Mouse (Mus musculus): ENCODE results near the gene Gramd2. TPM values are rescaled to one million over a fixed set of nuclear protein-coding genes. Genes with fewer than 3 reads are reported as not detected.
A peak's percentile ranks its signal among the peaks of the same experiment; 100 is the strongest.
"Not testable (repeated sequence)": the region's sequence is repeated elsewhere in the genome, so short reads cannot be mapped to it uniquely, and the experiment has no call there.

Gene Gramd2
- total RNA-seq, 2 experiments from 2014 or later, result 12.8 to 14.7 TPM

GRCm38 (mm10) chr9:59718237-59718636 is 38.3 kb downstream of the Gramd2 start:
- no peak for DNase-seq (ENCODE audit: low spot score in 2 of 2)

- no peak for DNase-seq (ENCODE audit: low spot score in 2 of 2)
Observed at GRCm38 (mm10) chr9:59721144-59721543, 41.2 kb downstream of the Gramd2 start.

DNA sequence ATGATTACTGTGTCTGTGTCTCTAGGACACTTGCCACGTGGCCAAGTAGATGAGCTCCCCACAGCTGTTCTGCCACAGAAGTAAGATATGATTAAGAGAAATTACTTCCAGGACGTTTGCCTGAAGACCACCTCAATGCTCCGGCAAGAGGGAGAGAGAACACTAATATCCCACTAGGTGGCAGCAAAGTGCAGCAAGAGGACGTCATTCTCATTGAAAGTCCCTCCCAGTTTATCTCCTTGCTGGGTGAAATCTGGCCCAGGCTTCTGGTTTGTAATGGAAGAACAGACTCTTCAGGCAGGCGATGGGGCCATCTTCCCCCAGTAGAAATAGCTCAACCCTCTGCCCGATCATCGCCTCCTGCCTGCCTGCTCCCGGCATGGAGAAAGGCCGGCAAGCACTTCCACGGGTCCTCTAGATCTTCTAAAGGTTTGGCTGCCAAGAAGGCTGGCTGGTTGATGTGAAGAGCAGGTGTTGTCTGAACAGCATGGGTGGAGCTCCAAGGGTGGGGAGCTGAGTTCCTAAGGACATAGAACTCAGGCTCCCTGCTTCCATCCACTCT is 43.2 kb downstream of the Gramd2 start:
- DNase-seq (ENCODE audit: low spot score in 2 of 2), result peak; percentile 72 to 77

DNA sequence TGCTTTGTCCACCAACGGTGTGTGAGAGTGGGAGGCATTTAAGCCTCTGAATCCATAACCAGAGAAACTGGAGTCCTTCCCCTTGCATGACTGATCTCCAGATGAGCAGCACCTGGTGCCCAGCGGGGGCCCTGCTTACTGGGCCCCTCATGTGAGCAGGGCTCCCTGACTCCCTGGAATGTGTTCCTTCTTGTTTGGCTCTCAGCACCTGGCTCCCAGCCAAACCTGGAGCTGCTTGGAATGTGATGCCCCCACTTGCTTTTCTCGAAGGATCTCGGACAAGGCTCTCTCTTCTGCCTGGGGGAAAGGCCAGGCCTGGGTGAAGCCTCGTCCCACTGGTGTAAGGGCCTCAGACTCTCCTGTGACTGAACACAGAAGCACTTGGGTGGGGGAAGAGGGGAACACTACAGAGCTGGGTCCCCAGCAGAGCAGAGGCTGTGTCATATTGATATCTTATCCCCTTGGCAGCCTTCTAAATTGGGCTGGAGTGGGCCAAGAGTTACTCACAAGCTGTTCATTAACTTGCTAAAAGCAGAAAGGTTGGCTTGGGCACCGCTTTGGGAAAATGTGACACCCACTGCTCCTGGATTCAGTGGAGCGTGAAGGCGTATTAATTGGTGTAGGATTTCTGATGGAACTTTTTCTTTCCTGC is 44.0 kb downstream of the Gramd2 start:
- peak; percentile 44 to 52 for DNase-seq (ENCODE audit: low spot score in 2 of 2)

DNA sequence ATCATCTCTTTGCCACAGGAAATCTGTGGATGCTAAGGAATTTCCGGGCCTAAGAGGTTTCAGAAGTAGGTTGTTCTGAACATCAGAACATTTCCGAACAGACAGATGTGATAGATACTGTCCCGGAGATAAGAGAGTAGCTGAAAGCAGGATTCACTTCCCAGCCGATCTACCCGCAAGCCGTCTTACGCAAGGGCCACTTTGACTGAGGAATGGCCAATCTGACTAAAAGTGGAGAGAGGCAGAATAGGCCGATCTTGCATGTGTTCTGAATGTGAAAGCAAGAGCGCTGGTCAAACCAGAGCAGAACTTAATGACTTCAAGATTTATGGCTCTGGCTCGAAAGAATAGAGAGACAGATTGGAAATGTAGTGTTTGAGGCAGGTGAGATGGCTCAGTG is 45.6 kb downstream of the Gramd2 start:
- DNase-seq (ENCODE audit: low spot score in 2 of 2), result no peak

DNA sequence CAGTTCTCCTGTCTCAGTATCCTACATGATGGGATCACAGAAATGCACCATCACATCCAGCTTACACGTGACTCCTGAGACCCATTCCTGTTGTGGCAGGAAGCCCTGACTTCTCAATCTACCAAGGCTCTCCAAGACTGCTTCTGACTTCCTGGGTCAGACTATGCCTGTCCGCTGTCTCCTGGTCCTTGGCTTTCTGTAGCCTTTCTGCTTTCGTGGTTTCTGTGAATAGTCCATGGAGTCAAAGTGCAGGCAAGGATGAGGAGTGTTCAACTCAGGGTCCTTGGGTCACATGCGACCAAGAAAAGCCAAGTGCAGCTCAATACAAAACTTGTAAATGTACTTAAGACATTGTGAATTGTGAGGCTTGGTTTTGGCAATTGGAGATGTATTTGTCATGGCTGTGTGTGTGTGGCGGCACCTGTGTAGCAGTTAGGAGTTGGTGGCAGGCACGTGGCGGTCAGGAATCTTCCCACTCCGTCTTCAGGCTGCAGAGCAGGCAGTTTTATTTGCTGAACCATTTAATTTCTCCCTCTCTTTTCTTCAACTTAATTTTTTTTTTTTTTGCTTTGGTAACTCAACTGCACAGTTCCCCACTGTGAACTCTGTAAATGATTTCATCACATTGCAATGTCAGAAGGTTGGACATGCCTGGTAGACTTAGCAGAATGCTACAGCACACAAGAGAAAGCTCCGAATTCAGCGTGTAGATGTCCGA is 47.8 kb downstream of the Gramd2 start:
- DNase-seq (ENCODE audit: low spot score in 2 of 2), result no peak

DNA sequence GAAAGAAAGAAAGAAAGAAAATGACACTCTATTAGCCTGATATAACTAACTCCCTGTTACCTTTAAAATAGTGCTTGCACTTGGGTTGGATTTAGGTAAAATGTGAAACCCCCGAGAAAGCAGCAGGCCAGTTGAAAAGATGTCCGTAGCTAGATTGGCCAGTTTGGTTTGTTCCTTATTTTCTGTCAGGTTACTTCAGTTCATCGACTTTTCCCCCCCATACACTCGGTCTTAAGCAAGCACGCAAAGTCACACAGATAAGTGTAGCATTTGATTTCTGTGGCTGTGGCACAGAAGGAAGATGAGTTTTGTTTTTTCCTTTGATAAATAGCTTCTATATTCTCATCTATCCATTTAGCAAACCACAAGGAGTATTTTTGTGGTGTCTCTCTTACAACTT is 51.2 kb downstream of the Gramd2 start:
- no peak for DNase-seq (ENCODE audit: low spot score in 2 of 2)

DNA sequence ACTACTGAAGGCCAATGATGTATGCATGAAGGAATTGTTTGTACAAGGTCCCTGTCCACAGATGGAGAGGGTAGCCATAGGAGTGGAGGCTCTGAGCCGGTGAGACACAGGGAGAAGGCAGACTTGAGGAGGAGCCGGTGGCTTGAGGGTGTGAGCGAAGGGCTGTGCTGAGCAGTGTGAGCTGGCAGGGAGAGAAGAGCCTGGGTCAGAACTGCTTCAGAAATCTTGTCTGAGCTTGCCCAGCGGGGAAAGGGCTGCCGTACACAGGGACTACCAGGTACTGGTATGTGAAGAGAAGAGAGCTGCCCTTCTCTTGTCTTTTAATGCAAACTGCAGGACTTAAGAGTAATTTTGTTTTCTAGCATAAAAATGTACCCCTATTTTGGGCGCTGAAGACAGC is 53.1 kb downstream of the Gramd2 start:
- DNase-seq (ENCODE audit: low spot score in 2 of 2), result no peak

- no peak for DNase-seq (ENCODE audit: low spot score in 2 of 2)
Observed at GRCm38 (mm10) chr9:59735394-59735793, 55.5 kb downstream of the Gramd2 start.

- no peak for DNase-seq (ENCODE audit: low spot score in 2 of 2)
Observed at GRCm38 (mm10) chr9:59740593-59740992, 60.6 kb downstream of the Gramd2 start.

GRCm38 (mm10) chr9:59743903-59744302 is 64.0 kb downstream of the Gramd2 start:
- no peak for DNase-seq (ENCODE audit: low spot score in 2 of 2)

GRCm38 (mm10) chr9:59748387-59748786 is 68.4 kb downstream of the Gramd2 start:
- no peak for DNase-seq (ENCODE audit: low spot score in 2 of 2)

DNA sequence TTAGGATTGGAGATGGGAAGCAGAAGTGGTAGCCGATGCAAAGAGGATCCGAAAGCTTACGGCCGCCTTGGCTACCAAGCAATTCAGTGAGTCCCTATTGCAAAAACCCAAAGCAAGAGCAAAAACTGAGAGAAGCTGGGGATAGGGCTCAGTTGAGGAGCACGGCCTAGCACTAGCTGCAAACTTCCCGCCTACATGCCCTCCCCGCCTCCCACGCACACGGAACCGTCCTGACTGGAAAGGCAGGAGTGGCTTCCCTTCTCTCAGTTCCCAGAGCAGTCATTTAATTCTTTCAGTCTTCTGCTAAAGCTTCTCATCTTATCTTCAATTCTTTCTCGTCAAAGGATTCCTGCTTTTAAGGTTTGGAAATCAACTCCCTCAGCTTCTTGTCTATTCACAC is 69.0 kb downstream of the Gramd2 start:
- DNase-seq (ENCODE audit: low spot score in 2 of 2), result peak in 1 of 2 experiments; percentile 15

DNA sequence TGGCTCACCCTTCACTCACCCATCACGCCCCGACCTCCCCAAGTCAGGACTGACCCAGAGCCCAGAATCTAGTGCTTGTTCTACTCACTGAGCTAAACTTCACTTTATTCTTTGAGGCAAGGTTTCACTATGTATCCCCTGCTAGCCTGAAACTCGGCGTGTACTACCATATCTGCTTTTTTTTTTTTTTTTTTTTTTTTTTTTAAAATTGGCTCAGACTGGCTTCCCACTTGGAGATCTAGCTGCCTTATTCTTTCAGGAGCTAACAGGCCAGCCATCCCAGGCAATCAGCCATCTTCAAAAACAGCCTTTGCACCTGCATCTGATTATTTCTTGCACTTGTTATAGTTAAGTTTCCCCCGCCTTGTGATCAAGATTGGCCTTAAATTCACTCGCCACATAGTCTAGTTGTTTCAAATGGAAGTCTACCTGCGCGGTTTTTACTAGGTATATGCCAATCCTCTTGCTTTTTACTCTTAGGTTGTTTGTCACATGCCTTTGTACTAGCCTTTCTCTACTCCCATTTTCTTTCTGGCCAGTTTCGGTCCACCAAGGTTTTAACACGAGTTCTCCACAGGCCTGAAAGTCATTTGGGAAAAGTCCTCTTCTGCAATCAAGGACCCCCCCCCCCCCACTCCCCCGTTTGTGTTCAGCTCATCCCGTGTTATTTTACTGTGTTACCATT is 69.8 kb downstream of the Gramd2 start:
- DNase-seq (ENCODE audit: low spot score in 2 of 2), result peak in 1 of 2 experiments; percentile 12

GRCm38 (mm10) chr9:59750267-59751065 is 70.5 kb downstream of the Gramd2 start, which contains the start of the genes Senp8 and Myo9a:
TSS of gene Senp8 (minus strand) at chr9:59750710.
TSS of gene Myo9a (plus strand) at chr9:59750896.
- DNase-seq (ENCODE audit: low spot score in 2 of 2), result peak; percentile 99 to 100

DNA sequence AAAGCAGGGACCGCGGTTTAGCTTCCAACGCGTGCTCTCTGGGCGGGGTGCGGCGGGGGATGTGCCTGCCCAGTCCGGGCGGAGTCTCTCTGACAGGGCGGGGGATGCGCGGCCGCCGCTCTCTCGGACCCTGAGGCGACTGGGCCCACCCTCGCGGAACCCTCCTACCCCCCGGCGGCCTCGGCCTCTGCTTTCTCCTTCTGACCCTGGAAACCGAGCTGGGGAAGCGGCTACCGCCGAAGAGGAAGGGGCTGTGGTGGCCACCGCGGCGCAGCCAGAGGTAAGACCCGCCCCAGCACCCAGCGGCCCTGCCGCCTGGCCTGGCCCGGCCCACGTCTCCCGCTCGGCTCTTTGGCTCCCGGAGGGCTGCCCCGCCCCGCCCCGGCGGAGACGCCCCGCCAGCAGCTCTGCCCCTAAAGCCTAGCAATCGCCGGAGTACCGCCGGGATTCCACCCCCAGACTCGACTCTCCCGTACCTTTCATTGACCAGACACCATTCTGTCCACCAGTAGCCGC is 71.2 kb downstream of the Gramd2 start:
- DNase-seq (ENCODE audit: low spot score in 2 of 2), result peak in 1 of 2 experiments; percentile 84

DNA sequence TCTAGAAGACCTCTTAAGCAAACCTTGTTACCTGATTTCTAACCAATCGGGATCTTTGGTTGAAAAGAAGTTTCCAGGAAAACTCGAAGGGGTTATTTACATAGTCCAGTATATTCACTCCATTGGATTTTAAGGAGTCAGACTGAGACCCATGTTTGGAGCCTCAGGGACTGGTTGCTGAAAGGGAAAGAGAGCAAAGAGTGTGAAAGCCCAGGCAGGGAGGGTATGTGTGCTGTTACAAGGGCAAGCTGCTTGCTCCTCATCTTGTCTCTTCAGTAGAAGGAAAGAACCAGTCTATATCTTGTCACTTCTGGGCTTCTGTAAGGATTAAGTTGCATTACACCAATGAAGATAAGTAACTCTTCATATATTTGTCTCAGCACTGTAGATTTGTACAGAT is 72.0 kb downstream of the Gramd2 start:
- no peak for DNase-seq (ENCODE audit: low spot score in 2 of 2)

- no peak for DNase-seq (ENCODE audit: low spot score in 2 of 2)
Observed at GRCm38 (mm10) chr9:59755199-59755598, 75.3 kb downstream of the Gramd2 start.

DNA sequence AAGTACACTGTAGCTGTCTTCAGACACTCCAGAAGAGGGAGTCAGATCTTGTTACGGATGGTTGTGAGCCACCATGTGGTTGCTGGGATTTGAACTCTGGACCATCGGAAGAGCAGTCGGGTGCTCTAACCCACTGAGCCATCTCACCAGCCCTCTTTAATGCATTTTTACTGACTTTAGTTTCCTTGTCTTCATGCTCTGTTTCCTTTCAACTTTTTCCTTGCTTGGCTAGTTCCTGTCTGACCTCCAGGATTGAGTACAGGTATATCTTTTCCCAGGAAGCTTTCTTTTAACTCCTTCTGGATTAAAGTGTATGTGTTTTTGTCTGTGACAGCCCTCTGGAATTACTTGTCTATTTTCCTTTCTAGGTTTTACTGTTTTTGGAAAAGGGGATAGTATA is 77.1 kb downstream of the Gramd2 start:
- DNase-seq (ENCODE audit: low spot score in 2 of 2), result not testable (repeated sequence)

GRCm38 (mm10) chr9:59760515-59760914 is 80.6 kb downstream of the Gramd2 start:
- DNase-seq (ENCODE audit: low spot score in 2 of 2), result no peak

All from layer of hippocampus, postnatal 10 days (tissue).